Mouse (Mus musculus) erythroblast, embryonic 14.5 days (primary cell): ENCODE measurements around the gene Rabgap1l.

Experiments
- GATA1 ChIP-seq: IDR thresholded peaks from 2 replicates; pipeline ENCODE4 v1.6.1; 2012; ENCODE audit warnings: low read length, inconsistent platforms, mixed read lengths
- TAL1 ChIP-seq: IDR thresholded peaks from 3 replicates; pipeline ENCODE4 v1.6.1; 2012; ENCODE audit warnings: low read length, inconsistent platforms, mixed read lengths

DNA sequence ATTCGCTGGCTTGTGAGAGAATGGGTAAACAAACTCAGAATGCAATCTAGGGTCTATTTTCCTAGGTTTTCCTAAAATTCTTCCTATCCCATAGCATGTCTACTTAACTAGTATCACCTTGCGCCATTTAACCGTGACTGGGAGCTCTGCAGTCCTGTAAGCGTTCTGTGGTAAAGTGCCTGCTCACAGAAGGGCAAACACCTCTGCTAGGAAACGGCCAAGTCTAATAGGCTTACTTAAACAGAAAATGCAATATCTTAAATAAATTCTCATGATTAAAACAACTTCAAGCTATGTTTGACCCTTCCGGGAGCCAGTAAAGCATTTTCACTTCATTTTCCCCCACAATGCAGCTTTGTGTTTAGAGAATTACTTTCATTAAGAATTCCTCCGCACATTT lies 484.5 kb downstream of the Rabgap1l start:
- TF ChIP-seq GATA1 (no peak), TAL1 (no peak)
